Mouse (Mus musculus): Measurements from ENCODE around the gene Snf8. TPM values are rescaled to one million over a fixed set of nuclear protein-coding genes. Genes with fewer than 3 reads are reported as not detected.

The Snf8 gene
- total RNA-seq (2021) = 10 to 100 TPM; 85.8 to 89.6 TPM
- long read RNA-seq, experiment 1, transcript Snf8-202 (7 exons, 849 nt) = minor isoform, 9 of 123 reads
- long read RNA-seq, experiment 1, transcript Snf8-201 (8 exons, 1,004 nt) = major isoform, 99 of 123 reads
- long read RNA-seq, experiment 1, partial matches to known transcripts = 5 of 123 reads
- long read RNA-seq, experiment 1, other reads (novel, unspliced or antisense) = 6 of 123 reads
- long read RNA-seq, experiment 2, transcript Snf8-201 (8 exons, 1,004 nt) = major isoform, 20 of 30 reads
- long read RNA-seq, experiment 2, partial matches to known transcripts = 5 of 30 reads
- long read RNA-seq, experiment 2, other reads (novel, unspliced or antisense) = 1 of 30 reads

DNA sequence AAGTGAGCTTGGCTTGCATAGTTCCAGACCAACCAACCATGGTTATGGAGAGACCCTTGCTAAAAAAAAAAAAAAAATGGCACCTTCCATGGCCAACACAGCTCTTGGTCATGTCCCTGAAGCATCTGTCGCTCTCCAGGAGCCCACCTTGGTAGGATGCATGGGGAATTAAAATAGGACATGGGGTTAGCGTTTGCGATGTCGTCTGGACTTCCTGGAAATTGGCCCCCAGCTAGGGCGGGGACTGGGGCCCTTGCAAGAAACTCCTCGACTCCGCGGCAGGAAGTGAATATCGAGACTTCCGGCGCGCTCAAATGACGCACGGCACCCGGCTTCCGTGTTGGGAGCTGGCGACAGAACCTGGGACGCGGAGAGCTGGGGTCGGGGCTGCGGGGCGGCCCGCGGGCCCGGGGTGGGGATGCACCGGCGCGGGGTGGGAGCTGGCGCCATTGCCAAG, at the start of gene Snf8:
TSS of gene Snf8 (plus strand) at position 290 of the 457 bp plus-strand sequence.
- peak; percentile 96 to 97 for DNase-seq

GRCm38 (mm10) chr11:95987854-95988447, 46.7 kb upstream of the Snf8 start:
- peak in 1 of 2 experiments; percentile 10 for DNase-seq

- DNase-seq = peak; percentile 82 to 83
Measured at GRCm38 (mm10) chr11:95988533-95988932, 46.2 kb upstream of the Snf8 start.

- DNase-seq = no peak
Measured at GRCm38 (mm10) chr11:95989864-95990263, 44.8 kb upstream of the Snf8 start.

DNA sequence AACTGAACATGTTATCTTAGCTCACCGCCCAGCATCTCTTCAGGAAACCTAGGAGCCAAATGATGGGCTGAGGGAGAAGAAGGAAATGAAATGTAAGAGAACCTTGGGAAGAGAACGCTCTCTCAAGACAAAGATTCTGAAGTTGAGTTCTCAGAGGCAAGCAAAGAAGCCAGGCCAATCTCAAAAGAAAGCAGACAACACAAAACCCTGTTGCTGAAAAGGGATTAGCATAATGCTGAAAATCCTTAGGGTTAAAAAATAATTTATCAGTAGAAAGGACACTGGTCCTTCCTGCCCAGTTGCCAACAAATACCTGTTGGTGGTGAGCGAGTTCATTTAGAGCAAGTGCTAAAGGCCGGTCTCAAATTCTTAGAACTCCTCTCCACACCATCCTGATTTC, 44.3 kb upstream of the Snf8 start:
- DNase-seq = no peak

GRCm38 (mm10) chr11:95990886-95991708, 43.6 kb upstream of the Snf8 start:
- peak; percentile 13 to 48 for DNase-seq

DNA sequence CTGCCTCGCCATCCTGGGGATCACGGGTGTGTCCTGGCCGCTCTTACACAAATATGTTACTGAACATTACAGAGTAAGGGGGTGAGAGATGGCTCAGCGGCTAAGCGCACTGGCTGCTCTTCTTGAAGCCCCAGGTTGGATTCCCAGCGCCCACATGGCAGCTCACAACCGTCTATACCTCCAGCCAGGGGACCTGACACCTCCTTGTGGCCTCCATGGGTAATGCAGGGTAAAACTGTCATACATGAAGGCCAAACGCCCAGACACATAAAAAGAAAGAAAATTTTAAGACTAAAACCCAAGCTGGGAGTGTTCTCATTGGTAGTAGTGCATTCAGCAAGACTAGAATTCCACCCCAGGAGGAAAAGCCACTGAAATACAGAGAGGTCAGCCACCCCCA, 40.5 kb upstream of the Snf8 start:
- no peak for DNase-seq

DNA sequence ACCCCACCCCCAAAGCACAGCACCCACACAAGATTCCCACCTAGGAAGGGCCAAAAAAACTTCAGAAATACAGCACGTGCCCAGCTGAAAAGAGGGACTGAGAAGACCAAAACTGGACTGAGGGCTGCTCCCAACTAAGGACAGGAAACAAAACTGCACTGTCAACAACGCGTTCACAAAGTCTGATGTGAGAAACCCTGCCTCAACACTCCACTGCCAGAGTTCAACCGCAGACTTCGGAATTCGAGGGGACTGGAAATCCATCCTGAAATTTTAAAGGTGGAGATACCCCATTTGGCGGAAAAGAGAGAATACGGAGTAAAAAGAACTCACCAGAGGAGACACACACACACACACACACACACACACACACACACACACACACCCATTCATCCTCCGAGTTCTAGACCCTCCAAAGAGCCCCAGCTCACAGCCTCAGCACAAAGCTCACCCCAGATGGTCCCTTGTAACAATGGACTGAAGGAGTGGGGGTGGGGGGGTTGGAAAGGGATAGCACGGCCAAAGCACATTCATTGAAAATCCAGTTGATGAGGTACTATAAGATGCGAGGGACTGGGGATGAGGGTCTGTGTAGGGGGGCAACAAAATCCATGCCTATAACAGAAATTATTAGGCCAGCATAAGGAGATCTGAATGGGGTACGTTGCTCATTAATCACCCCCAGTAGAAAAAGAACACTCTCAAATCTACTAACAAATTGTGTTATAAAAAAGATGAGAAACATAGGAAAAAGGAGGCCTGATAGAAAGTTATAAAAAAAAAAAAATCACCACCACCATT, 31.4 kb upstream of the Snf8 start:
- DNase-seq = no peak

- no peak for DNase-seq
Measured at GRCm38 (mm10) chr11:96003969-96004792, 30.5 kb upstream of the Snf8 start.

DNA sequence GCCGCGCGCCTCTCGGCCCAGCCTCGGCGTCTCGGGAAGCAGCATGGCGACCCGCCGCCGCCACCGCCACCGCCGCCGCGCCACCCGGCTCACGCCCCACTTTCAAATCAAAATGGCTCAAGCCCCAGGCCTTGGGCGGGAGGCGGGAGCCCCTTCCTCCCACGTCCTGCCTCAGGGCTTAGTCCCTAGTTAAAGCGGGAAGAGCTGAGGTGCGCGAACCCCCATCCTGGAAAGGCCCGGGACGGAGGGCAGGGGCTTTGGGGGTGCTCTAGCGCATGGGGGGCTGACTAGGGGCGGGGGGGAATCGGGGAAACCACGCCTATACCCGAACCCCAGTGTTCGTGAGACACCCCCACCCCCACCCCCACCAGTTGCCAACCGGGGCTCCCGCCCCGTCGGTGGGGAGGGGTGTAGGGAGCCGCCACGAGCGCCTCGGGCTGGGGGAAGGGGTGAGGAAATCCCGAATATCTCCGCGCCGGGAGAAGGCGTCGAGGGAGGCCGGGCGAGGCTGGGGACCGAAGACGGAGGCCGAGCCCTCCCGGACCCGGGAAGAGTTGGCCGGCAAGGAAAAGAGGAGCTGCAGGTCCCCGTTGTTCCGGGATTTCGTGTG, 29.8 kb upstream of the Snf8 start:
- DNase-seq = peak in 1 of 2 experiments; percentile 25

- DNase-seq = peak; percentile 59 to 60
Measured at GRCm38 (mm10) chr11:96005403-96006271, 29.0 kb upstream of the Snf8 start, which contains the start of gene Igf2bp1. Gene Igf2bp1 (minus strand): TSS chr11:96005940.

DNA sequence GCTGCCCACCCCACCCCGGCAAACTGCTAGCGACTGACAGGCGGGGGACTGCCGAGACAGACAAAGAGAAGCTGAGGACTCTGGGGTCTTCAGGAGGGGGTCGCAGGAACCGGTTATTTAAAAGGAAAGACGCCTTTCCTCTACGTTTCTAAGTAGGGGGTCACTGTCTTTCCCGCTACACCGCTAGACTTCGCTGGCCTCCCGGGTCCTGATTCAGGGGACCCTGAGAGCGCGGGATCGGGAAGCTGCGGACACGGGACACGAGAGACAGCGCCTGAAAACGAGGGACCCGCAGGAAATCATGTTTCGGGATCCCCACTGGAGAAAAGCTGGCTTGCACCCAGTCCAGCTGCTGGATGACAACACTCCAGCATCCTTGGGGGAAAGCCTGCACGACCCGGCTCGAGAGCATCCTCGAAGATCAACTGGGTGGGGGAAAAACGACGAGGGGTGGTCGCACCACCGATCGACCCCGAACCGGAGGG, 28.3 kb upstream of the Snf8 start:
- DNase-seq = no peak

- DNase-seq = no peak
Measured at GRCm38 (mm10) chr11:96006852-96007515, 27.7 kb upstream of the Snf8 start.

DNA sequence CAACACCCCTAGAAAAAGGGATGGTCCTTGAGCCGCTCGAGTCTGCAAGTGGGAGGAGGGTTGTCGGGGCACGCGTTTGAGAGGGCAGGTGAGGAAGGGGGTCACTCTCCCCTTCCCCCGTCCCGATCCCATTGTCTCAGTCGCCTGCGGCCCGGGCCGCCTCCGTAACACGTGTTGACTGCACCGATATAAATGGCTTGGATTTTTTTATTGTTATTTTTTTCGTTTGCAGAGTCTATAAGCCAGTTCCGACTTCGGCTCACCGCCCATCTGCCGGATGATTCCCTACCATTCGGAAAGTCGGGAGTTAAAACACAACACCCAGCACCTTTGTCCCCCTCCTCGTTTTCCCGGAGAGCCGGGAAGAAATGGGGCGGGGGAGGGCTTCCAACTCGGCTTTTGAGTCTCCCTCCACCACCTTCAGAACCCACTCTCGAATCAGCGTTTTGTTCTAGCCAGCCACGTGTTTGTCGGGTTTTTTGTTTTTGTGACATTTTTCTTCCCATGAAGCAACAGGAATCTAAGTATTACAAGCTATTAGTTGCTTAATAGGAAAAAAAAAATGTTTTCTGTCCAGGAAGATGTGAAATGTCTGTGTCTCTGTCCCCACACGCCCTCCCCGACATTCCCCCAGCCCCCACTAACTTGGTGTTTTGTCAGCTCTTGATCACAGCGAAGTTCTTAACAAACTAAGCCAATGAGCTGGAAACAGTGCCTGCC, 27.0 kb upstream of the Snf8 start:
- DNase-seq = no peak

GRCm38 (mm10) chr11:96008827-96009226, 25.9 kb upstream of the Snf8 start:
- no peak for DNase-seq

DNA sequence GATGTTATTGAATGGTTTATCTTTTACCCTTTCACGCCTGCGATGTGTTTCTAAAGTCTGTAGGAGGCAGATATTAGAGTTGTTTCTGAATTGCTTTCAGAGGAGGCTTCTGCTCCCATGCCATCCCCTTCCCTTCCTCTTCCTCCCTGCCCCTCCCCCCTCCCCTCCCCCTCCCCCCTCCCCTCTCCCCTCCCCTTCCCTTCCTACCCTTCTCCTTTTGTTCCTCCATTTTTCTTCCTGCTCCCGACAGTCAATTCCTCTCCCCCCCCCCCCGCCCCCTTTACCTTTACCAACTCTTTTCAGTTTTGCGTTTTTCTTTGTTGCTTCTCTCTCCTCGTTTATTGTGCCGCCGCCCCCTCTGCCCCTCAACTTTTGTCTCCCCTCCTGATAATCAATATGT, 22.7 kb upstream of the Snf8 start:
- no peak for DNase-seq

DNA sequence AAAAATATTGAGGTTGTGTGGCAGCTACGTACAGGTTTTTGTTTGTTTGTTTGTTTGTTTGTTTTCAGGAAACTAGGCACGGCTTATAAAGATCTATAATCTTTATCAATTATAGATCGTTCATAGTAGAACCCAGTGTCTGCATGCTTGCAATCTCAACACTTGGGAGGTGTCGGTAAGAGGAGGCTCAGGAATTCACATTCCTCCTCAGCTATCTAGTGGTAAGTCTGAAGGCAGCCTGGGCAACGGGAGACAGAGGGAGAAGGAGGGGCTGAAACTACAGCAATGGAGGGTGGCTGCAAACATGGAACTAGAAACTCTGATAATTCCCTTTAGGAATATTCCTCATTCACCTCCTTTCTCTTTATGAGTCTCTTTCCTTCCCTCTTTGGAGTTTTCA, 19.3 kb upstream of the Snf8 start:
- DNase-seq = no peak

GRCm38 (mm10) chr11:96017941-96018351, 16.7 kb upstream of the Snf8 start:
- DNase-seq = peak; percentile 87 to 89

Data from adrenal gland, postnatal 36 days (tissue).